Mouse (Mus musculus): Measurements from ENCODE around the gene Mitf. TPM values are rescaled to one million over a fixed set of nuclear protein-coding genes. Genes with fewer than 3 reads are reported as not detected.

Mitf gene
- 1.9 and 2.0 TPM in 2 replicates for polyA plus RNA-seq (2012; rRNA removed)

GRCm38 (mm10) chr6:97806781-97807743 lies at the start of gene Mitf:
Gene Mitf (plus strand): TSS chr6:97807052.

Other genes with a start within 250 kb of the Mitf start
- 27.7 and 33.5 TPM in 2 replicates for gene Frmd4b, start 189.5 kb upstream of the Mitf start, polyA plus RNA-seq (2012; rRNA removed)